Mouse (Mus musculus) midbrain, embryonic 14.5 days (tissue): ENCODE data around the gene Gm20441. TPM values are rescaled to one million over a fixed set of nuclear protein-coding genes. Genes with fewer than 3 reads are reported as not detected.

Experiments used
- ATAC-seq: fragments of 200-750 bp; cut with Nextera tagmentation; 2 replicates; pipeline ENCODE4 v1.8.0; 2017; ENCODE audit warnings: moderate number of reproducible peaks, moderate library complexity; ENCODE audit not compliant: low FRiP score, low TSS enrichment
- DNase-seq: peaks from one replicate; pipeline ENCODE4 v3.0.0-alpha.2; 2015
- H3K27ac ChIP-seq: fragments of 300-500 bp; sonication (generic); replicated peaks from 2 replicates; pipeline ENCODE4 v1.5.1; 2014; ENCODE audit warnings: mild to moderate bottlenecking, low read depth, low read length, moderate library complexity
- H3K27me3 ChIP-seq: fragments of 300-500 bp; sonication (generic); 2 replicates; pipeline ENCODE4 v1.6.1; 2014; ENCODE audit warnings: low read length, control low read depth, mixed read lengths; ENCODE audit not compliant: control insufficient read depth, insufficient read depth
- H3K36me3 ChIP-seq: fragments of 300-500 bp; sonication (generic); 2 replicates; pipeline ENCODE4 v1.6.1; 2014; ENCODE audit warnings: low read length, control low read depth; ENCODE audit not compliant: control insufficient read depth, insufficient read depth
- H3K4me1 ChIP-seq: fragments of 300-500 bp; sonication (generic); 2 replicates; pipeline ENCODE4 v1.6.1; 2014; ENCODE audit warnings: mild to moderate bottlenecking, antibody characterized with exemption, low read length, control low read depth; ENCODE audit not compliant: control insufficient read depth, insufficient read depth
- H3K4me2 ChIP-seq: fragments of 300-500 bp; sonication (generic); 2 replicates; pipeline ENCODE4 v1.6.1; 2014; ENCODE audit warnings: mild to moderate bottlenecking, low read length, moderate library complexity
- H3K4me3 ChIP-seq: fragments of 300-500 bp; sonication (generic); replicated peaks from 2 replicates; pipeline ENCODE4 v1.5.1; 2014; ENCODE audit warnings: low read depth, low read length
- H3K9ac ChIP-seq: fragments of 300-500 bp; sonication (generic); replicated peaks from 2 replicates; pipeline ENCODE4 v1.6.1; 2014; ENCODE audit warnings: mild to moderate bottlenecking, low read length, moderate library complexity
- H3K9me3 ChIP-seq: fragments of 300-500 bp; sonication (generic); 2 replicates; pipeline ENCODE4 v1.6.1; 2016; ENCODE audit warnings: low read length, control low read depth, mixed read lengths; ENCODE audit not compliant: control insufficient read depth
- WGBS: fragments of 180-500 bp; shearing (Covaris S2); extraction: QIAGEN DNeasy Blood & Tissue Kit; methylation state at CpG from one replicate; pipeline ENCODE4 v1.1.7; 2014; 5-methylcytosine and 5-hydroxymethylcytosine counted together
- polyA plus RNA-seq: library from polyadenylated mRNA; unstranded; fragments of >200 nt; fragmentation: Nextera tagmentation; extraction: Ambion mirVana; gene quantifications from 2 replicates; pipeline ENCODE4 v1.2.1, GENCODE M21; 2014

Gene Gm20441
- polyA plus RNA-seq, 1 experiment from 2014 or later: not detected

DNA sequence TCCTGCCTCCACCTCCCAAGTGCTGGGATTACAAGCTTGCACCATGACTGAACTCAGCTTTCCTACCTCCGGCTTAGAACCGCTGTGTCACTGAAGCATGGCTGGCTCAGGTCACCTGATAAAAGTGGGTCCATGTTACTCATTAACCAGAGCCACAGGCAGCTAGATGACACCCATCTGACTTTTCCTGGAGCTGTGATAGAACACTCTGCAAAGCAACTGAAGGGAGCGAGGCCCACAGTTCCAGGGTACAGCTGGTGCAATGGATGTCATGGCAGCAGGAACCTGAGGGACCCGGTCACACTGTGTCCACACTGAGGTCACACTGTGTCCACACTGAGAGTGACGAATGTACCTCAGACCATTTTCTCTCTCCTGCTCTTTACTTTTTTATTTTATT lies 9.1 kb upstream of the Gm20441 start:
- Histone ChIP-seq H3K4me3 (no peak overlapping the region), H3K27me3 (no peaks in the 10 kb centered on the region), H3K27ac (no peak overlapping the region), H3K4me1 (no peaks in the 10 kb centered on the region), H3K9me3 (no peaks in the 10 kb centered on the region), H3K9ac (no peak overlapping the region), H3K4me2 (no peak overlapping the region), H3K36me3 (no peaks in the 10 kb centered on the region)
- ATAC-seq: no peak
- 91% methylated on average over 5 of the region's 5 CpGs for WGBS
- no peak for DNase-seq

DNA sequence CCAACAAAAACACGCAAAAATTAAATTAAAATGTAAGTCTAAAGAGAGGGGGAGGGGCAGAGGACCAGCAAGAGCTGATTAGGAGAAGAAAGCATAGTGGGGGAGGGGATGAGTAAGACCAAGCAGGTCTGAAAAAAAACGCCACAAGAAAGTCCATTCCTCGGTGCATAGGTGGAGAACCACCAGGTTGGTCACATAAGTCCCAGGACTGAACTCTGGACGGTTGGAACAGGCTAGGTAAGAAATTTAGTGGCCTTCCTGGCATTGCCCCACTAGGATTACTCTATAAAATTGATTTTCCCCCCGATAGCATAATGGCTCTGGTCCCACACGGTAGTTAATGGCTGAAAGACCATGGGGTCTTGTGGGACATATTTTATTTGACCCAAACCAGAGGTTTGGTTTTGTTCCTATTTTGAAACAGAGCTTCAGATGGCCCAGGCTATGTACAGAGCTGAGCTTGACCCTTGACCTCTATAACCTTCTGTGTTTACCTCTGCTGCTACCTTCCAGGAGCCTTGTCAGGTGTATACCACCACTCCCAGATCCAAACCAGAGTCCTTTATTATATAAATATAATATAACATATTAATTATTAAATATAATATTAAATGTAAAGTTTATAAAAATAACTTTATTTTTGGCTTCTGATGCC lies 8.5 kb upstream of the Gm20441 start:
- ATAC-seq (no peak), DNase-seq (no peak)
- no peak overlapping the region for H3K27ac ChIP-seq
- no peak overlapping the region for H3K4me2 ChIP-seq
- H3K9me3 ChIP-seq: no peaks in the 10 kb centered on the region
- H3K36me3 ChIP-seq: no peaks in the 10 kb centered on the region
- WGBS: 81% methylated on average over 6 of the region's 6 CpGs
- no peaks in the 10 kb centered on the region for H3K27me3 ChIP-seq
- H3K9ac ChIP-seq: no peak overlapping the region
- H3K4me3 ChIP-seq: no peak overlapping the region
- H3K4me1 ChIP-seq: no peaks in the 10 kb centered on the region

DNA sequence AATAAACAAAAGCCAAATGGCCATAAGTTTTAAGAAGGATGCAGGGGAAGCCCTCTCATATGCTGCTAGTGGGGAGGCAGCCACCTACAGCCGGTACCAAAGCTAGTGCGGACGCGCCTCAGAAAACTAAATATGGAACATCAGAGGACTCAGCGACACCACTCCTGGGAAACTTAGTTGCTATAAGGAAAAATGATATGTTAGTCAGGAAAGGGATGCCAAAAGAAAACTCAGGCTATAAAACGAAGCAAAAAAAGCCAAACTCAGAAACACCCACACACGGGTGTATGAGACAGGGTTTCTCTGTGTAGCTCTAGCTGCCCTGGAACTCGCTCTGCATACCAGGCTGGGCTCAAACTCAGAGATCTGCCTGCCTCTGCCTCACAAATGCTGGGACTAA lies 7.5 kb upstream of the Gm20441 start:
- no peaks in the 10 kb centered on the region for H3K27me3 ChIP-seq
- H3K4me3 ChIP-seq: no peak overlapping the region
- ATAC-seq (no peak), DNase-seq (no peak)
- no peaks in the 10 kb centered on the region for H3K4me1 ChIP-seq
- H3K9me3 ChIP-seq: no peaks in the 10 kb centered on the region
- WGBS: 96% methylated on average over 8 of the region's 8 CpGs
- no peaks in the 10 kb centered on the region for H3K36me3 ChIP-seq
- H3K9ac ChIP-seq: no peak overlapping the region
- no peak overlapping the region for H3K4me2 ChIP-seq
- H3K27ac ChIP-seq: no peak overlapping the region

DNA sequence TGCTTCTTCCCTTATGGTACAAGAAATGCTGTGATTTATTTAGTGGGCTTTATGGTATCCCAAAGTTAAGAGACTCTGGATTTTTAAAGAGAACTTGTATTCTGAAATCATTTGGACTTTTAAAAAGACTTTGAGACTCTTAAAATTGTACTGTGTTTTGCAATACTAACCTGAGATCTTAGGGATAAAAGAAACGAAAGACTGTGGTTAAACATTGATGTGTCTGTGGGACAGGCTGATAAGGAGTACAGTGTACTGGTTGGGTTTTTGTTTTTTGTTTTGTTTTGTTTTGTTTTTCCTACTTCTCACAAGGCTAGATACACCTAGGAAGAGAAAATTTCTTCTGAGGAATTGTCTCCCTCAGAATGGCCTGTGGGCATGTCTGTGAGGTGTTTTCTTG lies 4.7 kb upstream of the Gm20441 start:
- DNase-seq: no peak
- Histone ChIP-seq H3K36me3 (no peaks in the 10 kb centered on the region), H3K4me2 (no peak overlapping the region), H3K27me3 (peaks cover 12% of the 10 kb centered on the region), H3K9ac (no peak overlapping the region), H3K4me3 (no peak overlapping the region), H3K9me3 (no peaks in the 10 kb centered on the region), H3K27ac (no peak overlapping the region), H3K4me1 (peaks cover 5% of the 10 kb centered on the region)
- WGBS: 80% methylated on average over 1 of the region's 1 CpGs
- no peak for ATAC-seq

DNA sequence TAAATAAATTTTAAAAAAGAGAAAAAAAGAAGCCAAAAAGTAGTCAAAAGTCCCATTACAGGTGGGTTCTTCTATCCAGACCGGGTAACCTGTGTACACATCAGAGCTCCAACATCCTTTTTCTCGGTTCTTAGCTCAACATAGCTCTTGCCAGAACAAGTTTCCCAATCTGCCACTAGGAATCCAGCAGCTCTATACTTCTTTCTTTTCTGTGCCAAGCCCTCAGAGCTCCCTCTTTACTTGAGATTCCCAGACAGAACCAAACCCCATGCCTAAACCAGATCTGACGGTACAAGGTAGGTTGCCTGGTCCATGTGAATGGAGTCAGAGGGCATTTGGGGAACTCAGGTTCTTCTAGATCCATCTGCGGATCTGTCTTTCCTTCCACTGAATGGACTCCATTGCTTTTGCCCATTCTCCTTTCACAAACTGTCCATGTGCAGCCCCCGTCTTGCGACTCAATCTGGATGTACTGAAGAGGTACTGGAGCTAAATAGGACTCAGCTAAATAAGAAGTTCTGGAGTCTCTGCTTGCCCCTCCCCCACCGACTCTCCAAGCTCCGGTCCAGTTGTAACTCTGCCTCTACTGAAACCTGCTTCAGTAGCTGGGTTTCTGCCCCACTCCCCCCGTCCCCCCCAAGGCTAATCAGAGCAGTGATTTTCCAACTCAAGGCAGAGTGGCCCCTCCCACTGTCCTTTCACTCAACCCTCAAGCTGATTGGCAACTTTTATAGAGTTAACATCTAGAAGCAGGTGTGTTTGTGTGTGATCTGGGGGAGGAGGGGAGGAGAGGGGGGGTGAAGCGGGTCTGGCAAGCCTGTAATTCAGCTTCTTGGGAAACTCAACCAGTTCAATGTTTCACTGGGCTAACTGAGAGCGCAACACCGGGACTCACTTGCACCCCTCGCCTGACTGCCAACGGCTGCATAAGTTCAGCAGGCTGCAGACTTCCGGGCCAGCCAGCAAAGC lies 1.3 kb downstream of the Gm20441 start:
- no peaks in the 10 kb centered on the region for H3K9me3 ChIP-seq
- H3K4me3 ChIP-seq: no peak overlapping the region
- no peak for DNase-seq
- H3K9ac ChIP-seq: no peak overlapping the region
- no peak overlapping the region for H3K27ac ChIP-seq
- WGBS: 42% methylated on average over 15 of the region's 15 CpGs
- H3K36me3 ChIP-seq: no peaks in the 10 kb centered on the region
- no peak overlapping the region for H3K4me2 ChIP-seq
- ATAC-seq: no peak
- peaks cover 29% of the 10 kb centered on the region for H3K27me3 ChIP-seq
- peaks cover 5% of the 10 kb centered on the region for H3K4me1 ChIP-seq

DNA sequence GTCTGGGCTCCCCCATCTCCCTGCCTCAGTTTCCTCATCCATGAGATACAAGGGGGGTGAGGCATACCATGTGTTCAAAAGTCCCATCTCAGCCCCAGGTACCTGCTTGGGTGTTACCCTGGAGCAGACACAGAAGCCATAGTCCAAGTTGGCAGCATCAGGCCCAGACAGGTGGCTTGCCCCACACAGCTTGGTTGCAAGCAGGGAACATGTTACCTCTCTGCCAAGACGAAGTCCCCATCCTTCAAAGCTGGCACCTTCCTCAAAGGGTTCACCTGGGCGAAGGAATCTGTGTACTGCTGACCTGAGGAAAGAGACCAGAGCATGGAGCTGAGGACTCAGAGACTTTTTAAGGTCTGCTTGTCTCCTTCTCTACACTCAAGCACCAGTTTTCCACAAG lies 2.9 kb downstream of the Gm20441 start:
- no peaks in the 10 kb centered on the region for H3K9me3 ChIP-seq
- 85% methylated on average over 2 of the region's 2 CpGs for WGBS

DNA sequence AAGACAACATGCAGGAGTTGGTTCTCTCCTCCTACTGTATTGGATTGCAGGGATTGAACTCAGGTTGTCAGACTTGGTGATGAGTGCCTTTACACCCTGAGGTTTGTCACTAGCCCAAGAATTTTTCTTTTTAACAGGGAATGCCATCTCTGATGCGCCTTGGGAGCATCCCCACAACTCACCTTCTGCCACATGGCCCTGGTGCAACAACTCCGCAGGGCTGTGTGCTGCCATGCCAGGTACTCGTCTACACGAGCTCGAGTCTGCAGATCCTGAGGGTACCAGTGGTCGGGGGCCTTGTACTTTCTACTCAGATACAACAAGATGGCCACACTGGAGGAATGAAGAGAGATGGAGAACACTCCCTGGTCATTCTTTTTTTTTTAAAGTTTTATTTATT lies 4.2 kb downstream of the Gm20441 start:
- Histone ChIP-seq H3K4me1 (peaks cover 12% of the 10 kb centered on the region), H3K4me3 (no peak overlapping the region), H3K9me3 (no peaks in the 10 kb centered on the region), H3K27me3 (peaks cover 27% of the 10 kb centered on the region), H3K36me3 (no peaks in the 10 kb centered on the region), H3K27ac (no peak overlapping the region), H3K9ac (no peak overlapping the region), H3K4me2 (no peak overlapping the region)
- DNase-seq (no peak), ATAC-seq (no peak)
- 90% methylated on average over 6 of the region's 6 CpGs for WGBS

More for the DNA sequence above, 2.9 kb downstream of the Gm20441 start:
- H3K27me3 ChIP-seq: peaks cover 29% of the 10 kb centered on the region
- no peak overlapping the region for H3K27ac ChIP-seq
- H3K36me3 ChIP-seq: no peaks in the 10 kb centered on the region
- DNase-seq: no peak
- peaks cover 5% of the 10 kb centered on the region for H3K4me1 ChIP-seq
- H3K4me2 ChIP-seq: no peak overlapping the region
- no peak for ATAC-seq
- H3K4me3 ChIP-seq: no peak overlapping the region
- H3K9ac ChIP-seq: no peak overlapping the region

DNA sequence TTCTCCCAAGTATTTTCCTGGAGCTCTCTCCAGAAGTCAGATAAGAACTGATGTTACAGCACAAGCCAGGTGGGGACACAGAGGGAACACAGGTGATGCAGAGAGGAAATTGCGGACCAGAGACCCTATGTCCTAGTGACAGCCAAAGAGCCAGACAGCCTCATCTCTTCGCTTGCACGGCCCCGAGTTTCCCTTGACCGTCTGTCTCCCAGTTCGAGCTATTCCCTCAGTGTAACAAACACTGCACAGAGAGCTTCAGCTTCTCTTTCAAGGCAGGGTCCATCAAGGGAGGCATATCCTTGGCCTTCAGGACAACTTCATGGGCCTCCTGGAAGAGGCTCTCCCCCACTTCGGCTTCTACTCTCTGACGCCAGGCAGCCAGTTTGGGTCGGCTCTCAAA lies 6.2 kb downstream of the Gm20441 start:
- no peak overlapping the region for H3K4me3 ChIP-seq
- 91% methylated on average over 9 of the region's 9 CpGs for WGBS
- no peak for ATAC-seq

More for the DNA sequence above, 6.2 kb downstream of the Gm20441 start:
- no peaks in the 10 kb centered on the region for H3K36me3 ChIP-seq
- no peak for DNase-seq
- H3K9ac ChIP-seq: no peak overlapping the region
- H3K27me3 ChIP-seq: peaks cover 8% of the 10 kb centered on the region
- H3K4me2 ChIP-seq: no peak overlapping the region
- 0 out of 2 replicates have a peak, but pooled peaks cover 7% of the 10 kb centered on the region for H3K4me1 ChIP-seq
- H3K9me3 ChIP-seq: no peaks in the 10 kb centered on the region
- no peak overlapping the region for H3K27ac ChIP-seq
